19 mouse cellular contexts compared by ENCODE assay signal in the genomic region with DNA sequence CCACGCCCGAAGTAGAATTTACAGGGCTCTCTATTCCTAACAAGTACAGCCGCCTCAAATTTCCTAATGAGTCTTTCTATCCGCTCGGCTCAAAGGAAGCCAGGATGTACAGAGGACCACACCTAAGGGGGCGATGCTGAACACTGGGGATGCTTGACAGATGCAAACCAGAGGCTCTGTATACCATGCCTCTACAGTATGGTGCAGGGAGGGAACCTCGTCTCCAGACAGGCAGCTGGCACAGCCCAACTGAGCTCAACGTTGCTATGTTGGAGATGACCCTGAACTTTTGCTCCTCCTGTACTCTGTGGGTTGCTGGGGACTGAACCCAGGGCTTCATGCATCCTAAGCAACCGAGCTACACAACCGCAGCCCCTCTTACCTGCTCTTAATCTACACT. TPM values are rescaled to one million over a fixed set of nuclear protein-coding genes. Genes with fewer than 3 reads are reported as not detected.
DNase-seq lines count a peak whose midpoint lies in the region; ATAC-seq and TF ChIP-seq lines count a peak whose summit lies in the region.
"Had no signal": no experiment of that assay in that cellular context is flagged by ENCODE, and none has a peak within 500 bp of the region (broad histone marks: within the 10 kb centered on the region; RNA-seq: fewer than 3 reads in every experiment).

No protein-coding gene starts in this region.

- no peak overlapping the region for H3K27ac ChIP-seq in heart, embryonic 12.5 days (ENCODE audit: poor library complexity, severe bottlenecking)
- H3K27ac ChIP-seq in heart, embryonic 11.5 days (ENCODE audit: low read depth, low read length), result no peak overlapping the region
- H3K27ac ChIP-seq in midbrain, embryonic 15.5 days, result no peak overlapping the region
- H3K27ac ChIP-seq in midbrain, postnatal 0 days (ENCODE audit: low read depth, low read length), result no peak overlapping the region
- H3K27ac ChIP-seq in neural tube, embryonic 15.5 days (replicated peaks), result no peak overlapping the region
- H3K27ac ChIP-seq: heart, embryonic 10.5 days; stomach, embryonic 15.5 days had no signal

- 0 out of 2 replicates have a peak, but pooled peaks have one; percentile 47 for ATAC-seq in heart, embryonic 12.5 days (ENCODE audit: insufficient number of reproducible peaks, low FRiP score)
- no peak for ATAC-seq in heart, embryonic 11.5 days (replicated peaks; ENCODE audit: insufficient number of reproducible peaks, low FRiP score, low TSS enrichment)
- ATAC-seq in midbrain, embryonic 15.5 days (replicated peaks), result peak; percentile 34; the same call in 1 of the 2 replicates
- no peak for ATAC-seq in midbrain, postnatal 0 days (ENCODE audit: low FRiP score)
- ATAC-seq in neural tube, embryonic 15.5 days (ENCODE audit: low FRiP score), result 0 out of 2 replicates have a peak, but pooled peaks have one; percentile 43
- ATAC-seq: CD4-positive, CD25-positive, alpha-beta regulatory T cell, adult 4 months; inflammation-experienced regulatory T-cells, adult 6 months had no signal

- 45% methylated on average over 10 of the region's 10 CpGs for WGBS in heart, embryonic 12.5 days
- 38% methylated on average over 10 of the region's 10 CpGs for WGBS in heart, embryonic 11.5 days (ENCODE audit: insufficient replicate concordance)
- WGBS in midbrain, embryonic 15.5 days, result 47% methylated on average over 10 of the region's 10 CpGs
- 48% methylated on average over 10 of the region's 10 CpGs for WGBS in midbrain, postnatal 0 days
- WGBS in neural tube, embryonic 15.5 days, result 46% methylated on average over 10 of the region's 10 CpGs

- H3K27me3 ChIP-seq in heart, embryonic 12.5 days (replicated peaks), result peaks cover 41% of the 10 kb centered on the region
- H3K27me3 ChIP-seq in heart, embryonic 11.5 days (ENCODE audit: control insufficient read depth, insufficient read depth, low read length), result peaks cover 29% of the 10 kb centered on the region
- H3K27me3 ChIP-seq in midbrain, embryonic 15.5 days (replicated peaks), result peaks cover 8% of the 10 kb centered on the region; the same call in 1 of the 2 replicates
- H3K27me3 ChIP-seq in midbrain, postnatal 0 days (ENCODE audit: insufficient read depth, low read length), result no peaks in the 10 kb centered on the region
- H3K27me3 ChIP-seq in neural tube, embryonic 15.5 days (replicated peaks), result peaks cover 7% of the 10 kb centered on the region; the same call in 1 of the 2 replicates

- no peaks in the 10 kb centered on the region for H3K36me3 ChIP-seq in heart, embryonic 12.5 days
- no peaks in the 10 kb centered on the region for H3K36me3 ChIP-seq in heart, embryonic 11.5 days (ENCODE audit: control insufficient read depth, insufficient read depth, low read length)
- no peaks in the 10 kb centered on the region for H3K36me3 ChIP-seq in midbrain, embryonic 15.5 days (replicated peaks)
- no peaks in the 10 kb centered on the region for H3K36me3 ChIP-seq in midbrain, postnatal 0 days (ENCODE audit: insufficient read depth, low read length)
- H3K36me3 ChIP-seq in neural tube, embryonic 15.5 days, result no peaks in the 10 kb centered on the region
- H3K36me3 ChIP-seq: heart, embryonic 10.5 days; stomach, embryonic 15.5 days had no signal

- no peak overlapping the region for H3K4me3 ChIP-seq in heart, embryonic 12.5 days
- no peak overlapping the region for H3K4me3 ChIP-seq in heart, embryonic 11.5 days (ENCODE audit: low read depth, low read length)
- H3K4me3 ChIP-seq in midbrain, embryonic 15.5 days, result no peak overlapping the region
- no peak overlapping the region for H3K4me3 ChIP-seq in midbrain, postnatal 0 days (ENCODE audit: low read depth, low read length)
- H3K4me3 ChIP-seq in neural tube, embryonic 15.5 days (replicated peaks), result no peak overlapping the region
- H3K4me3 ChIP-seq: left cerebral cortex, adult 2 months; stomach, embryonic 15.5 days had no signal

- H3K4me1 ChIP-seq in heart, embryonic 12.5 days (replicated peaks), result peaks cover 13% of the 10 kb centered on the region
- no peaks in the 10 kb centered on the region for H3K4me1 ChIP-seq in heart, embryonic 11.5 days (ENCODE audit: control insufficient read depth, insufficient read depth, low read length)
- peaks cover 33% of the 10 kb centered on the region for H3K4me1 ChIP-seq in midbrain, embryonic 15.5 days
- peaks cover 6% of the 10 kb centered on the region; the same call in 1 of the 2 replicates for H3K4me1 ChIP-seq in midbrain, postnatal 0 days (ENCODE audit: insufficient read depth, low read length)
- peaks cover 32% of the 10 kb centered on the region for H3K4me1 ChIP-seq in neural tube, embryonic 15.5 days

- TF ChIP-seq CTCF in midbrain, postnatal 0 days (IDR thresholded peaks at IDR 0.05), result no peak; the same call in 1 of the 2 replicates

- no peak overlapping the region for H3K9ac ChIP-seq in heart, embryonic 12.5 days
- no peak overlapping the region for H3K9ac ChIP-seq in heart, embryonic 11.5 days (ENCODE audit: low read depth, low read length)
- H3K9ac ChIP-seq in midbrain, embryonic 15.5 days, result no peak overlapping the region
- no peak overlapping the region for H3K9ac ChIP-seq in midbrain, postnatal 0 days (replicated peaks; ENCODE audit: low read length, poor library complexity, severe bottlenecking)
- H3K9ac ChIP-seq in neural tube, embryonic 15.5 days (replicated peaks), result no peak overlapping the region
- H3K9ac ChIP-seq: stomach, embryonic 15.5 days had no signal

- no peak overlapping the region for H3K4me2 ChIP-seq in heart, embryonic 12.5 days
- no peak overlapping the region for H3K4me2 ChIP-seq in heart, embryonic 11.5 days
- H3K4me2 ChIP-seq in midbrain, embryonic 15.5 days, result no peak overlapping the region
- H3K4me2 ChIP-seq in midbrain, postnatal 0 days (ENCODE audit: low read depth, low read length, poor library complexity, severe bottlenecking), result no peak overlapping the region
- H3K4me2 ChIP-seq in neural tube, embryonic 15.5 days, result no peak overlapping the region
- H3K4me2 ChIP-seq: stomach, embryonic 15.5 days had no signal

- DNase-seq in adrenal gland, adult 2 months, result peak; percentile 23
- DNase-seq in adrenal gland, postnatal 14 days, result no peak
- DNase-seq in midbrain, postnatal 0 days (ENCODE audit: low spot score), result no peak
- no peak for DNase-seq in cerebellum, postnatal 25 days
- DNase-seq: cerebellum, adult 8-10 months; kidney, adult 2 months; liver; lung, postnatal 36 days; right cerebral cortex, postnatal 14 days; thymus, adult 2 months had no signal

- no peaks in the 10 kb centered on the region for H3K9me3 ChIP-seq in heart, embryonic 12.5 days (replicated peaks)
- no peaks in the 10 kb centered on the region for H3K9me3 ChIP-seq in heart, embryonic 11.5 days (replicated peaks; ENCODE audit: control insufficient read depth, low read length)
- no peaks in the 10 kb centered on the region for H3K9me3 ChIP-seq in midbrain, embryonic 15.5 days
- H3K9me3 ChIP-seq in midbrain, postnatal 0 days (ENCODE audit: low read length), result no peaks in the 10 kb centered on the region
- no peaks in the 10 kb centered on the region for H3K9me3 ChIP-seq in neural tube, embryonic 15.5 days (replicated peaks)
- H3K9me3 ChIP-seq: heart, embryonic 10.5 days; stomach, embryonic 15.5 days had no signal

RNA-seq across cellular contexts. Expression of a gene that starts 30.0 kb away (rescaled TPM):
- total RNA-seq in adrenal gland, adult 2 months (2021), result 100 to 1,000 TPM; 141 to 185 TPM
- 68.7 and 87.2 TPM in 2 replicates for polyA plus RNA-seq in adrenal gland, adult 2 months (2012; rRNA removed)
- total RNA-seq in adrenal gland, postnatal 14 days (2021), result 220 and 252 TPM in 2 replicates
- 188 and 192 TPM in 2 replicates for polyA plus RNA-seq in heart, embryonic 12.5 days (2016; fragmentation: Nextera tagmentation; extraction: Ambion mirVana)
- 202 and 217 TPM in 2 replicates for polyA plus RNA-seq in heart, embryonic 11.5 days (2014; fragmentation: Nextera tagmentation; extraction: Ambion mirVana)
- polyA plus RNA-seq in midbrain, embryonic 15.5 days (2015; fragmentation: Nextera tagmentation; extraction: Ambion mirVana), result 172 and 176 TPM in 2 replicates
- 354 and 498 TPM in 2 replicates for total RNA-seq in midbrain, postnatal 0 days (2014; rRNA removed)
- 228 and 230 TPM in 2 replicates for polyA plus RNA-seq in midbrain, postnatal 0 days (2015; fragmentation: Nextera tagmentation; extraction: Ambion mirVana)
- polyA plus RNA-seq in neural tube, embryonic 15.5 days (2015; fragmentation: Nextera tagmentation; extraction: Ambion mirVana), result 197 and 199 TPM in 2 replicates

Comparison
In these comparisons a context has a peak if more than half of its experiments do, and no peak if none do; other contexts are left out.
1. ATAC-seq: peak in heart, embryonic 12.5 days (single experiment), midbrain, embryonic 15.5 days (single experiment) and neural tube, embryonic 15.5 days (single experiment); none in heart, embryonic 11.5 days (single experiment) and midbrain, postnatal 0 days (single experiment).